Mouse (Mus musculus): ENCODE data around the gene Nmur1. TPM values are rescaled to one million over a fixed set of nuclear protein-coding genes. Genes with fewer than 3 reads are reported as not detected.
A peak's percentile ranks its signal among the peaks of the same experiment; 100 is the strongest.

Gene Nmur1
- polyA plus RNA-seq, 1 experiment from 2014 or later: 0.23 TPM

GRCm38 (mm10) chr1:86363671-86364070 lies 62.4 kb downstream of the Nmur1 start:
- WGBS: 11% methylated on average over 6 of the region's 6 CpGs
- no peak overlapping the region for H3K9ac ChIP-seq
- peaks cover 13% of the 10 kb centered on the region for H3K4me1 ChIP-seq
- no peaks in the 10 kb centered on the region for H3K27me3 ChIP-seq
- no peak for ATAC-seq (ENCODE audit: low FRiP score)
- no peak overlapping the region for H3K4me2 ChIP-seq (replicated peaks)
- no peak overlapping the region for H3K4me3 ChIP-seq
- no peaks in the 10 kb centered on the region for H3K9me3 ChIP-seq (replicated peaks)
- H3K27ac ChIP-seq: no peak overlapping the region
- no peaks in the 10 kb centered on the region for H3K36me3 ChIP-seq

GRCm38 (mm10) chr1:86361852-86362615 lies 64.0 kb downstream of the Nmur1 start:
- WGBS: 92% methylated on average over 4 of the region's 4 CpGs
- H3K27me3 ChIP-seq: no peaks in the 10 kb centered on the region
- no peak overlapping the region for H3K27ac ChIP-seq
- no peak overlapping the region for H3K4me3 ChIP-seq
- peaks cover 21% of the 10 kb centered on the region for H3K4me1 ChIP-seq
- H3K4me2 ChIP-seq (replicated peaks): no peak overlapping the region
- no peak overlapping the region for H3K9ac ChIP-seq
- no peaks in the 10 kb centered on the region for H3K9me3 ChIP-seq (replicated peaks)
- peaks cover 2% of the 10 kb centered on the region for H3K36me3 ChIP-seq
- ATAC-seq (ENCODE audit: low FRiP score): no peak

GRCm38 (mm10) chr1:86360441-86360840 lies 65.6 kb downstream of the Nmur1 start:
- peak overlapping the region; percentile 87 for H3K9ac ChIP-seq
- 23% methylated on average over 12 of the region's 12 CpGs for WGBS
- ATAC-seq (ENCODE audit: low FRiP score): no peak
- peak overlapping the region; percentile 89 for H3K4me3 ChIP-seq
- no peak overlapping the region for H3K27ac ChIP-seq
- H3K27me3 ChIP-seq: no peaks in the 10 kb centered on the region
- no peaks in the 10 kb centered on the region for H3K9me3 ChIP-seq (replicated peaks)
- H3K4me1 ChIP-seq: peaks cover 21% of the 10 kb centered on the region
- H3K36me3 ChIP-seq: peaks cover 18% of the 10 kb centered on the region
- peak overlapping the region; percentile 92 for H3K4me2 ChIP-seq (replicated peaks)

GRCm38 (mm10) chr1:86359798-86360179 lies 66.2 kb downstream of the Nmur1 start:
- peak overlapping the region; percentile 89 for H3K4me3 ChIP-seq
- peak overlapping the region; percentile 87 for H3K9ac ChIP-seq
- peak overlapping the region; percentile 92 for H3K4me2 ChIP-seq (replicated peaks)
- H3K36me3 ChIP-seq: peaks cover 25% of the 10 kb centered on the region
- ATAC-seq (ENCODE audit: low FRiP score): no peak
- WGBS: under 1% methylated on average over 26 of the region's 26 CpGs
- H3K27me3 ChIP-seq: no peaks in the 10 kb centered on the region
- no peaks in the 10 kb centered on the region for H3K9me3 ChIP-seq (replicated peaks)
- H3K4me1 ChIP-seq: peaks cover 21% of the 10 kb centered on the region
- H3K27ac ChIP-seq: peak overlapping the region; percentile 98

GRCm38 (mm10) chr1:86358906-86359797 lies 66.9 kb downstream of the Nmur1 start, which contains the start of gene Ncl:
Ncl (minus strand) TSS chr1:86359400.
- Histone ChIP-seq H3K27ac (peak within 1 kb of the TSS; percentile 98), H3K4me1 (peaks cover 21% of the 10 kb centered on the region), H3K9ac (peak within 1 kb of the TSS; percentile 87), H3K36me3 (peaks cover 31% of the 10 kb centered on the region), H3K27me3 (no peaks in the 10 kb centered on the region), H3K4me2 (replicated peaks) (peak within 1 kb of the TSS; percentile 92), H3K9me3 (replicated peaks) (no peaks in the 10 kb centered on the region), H3K4me3 (peak within 1 kb of the TSS; percentile 89)
- under 1% methylated on average over 101 of the region's 102 CpGs for WGBS
- peak; percentile 99 for ATAC-seq (ENCODE audit: low FRiP score)

GRCm38 (mm10) chr1:86358229-86358905 lies 67.7 kb downstream of the Nmur1 start:
- Histone ChIP-seq H3K27ac (peak overlapping the region; percentile 98), H3K4me1 (peaks cover 21% of the 10 kb centered on the region), H3K9me3 (replicated peaks) (no peaks in the 10 kb centered on the region), H3K9ac (peak overlapping the region; percentile 87), H3K4me2 (replicated peaks) (peak overlapping the region; percentile 92), H3K27me3 (no peaks in the 10 kb centered on the region), H3K4me3 (peak overlapping the region; percentile 89), H3K36me3 (peaks cover 39% of the 10 kb centered on the region)
- WGBS: under 1% methylated on average over 39 of the region's 41 CpGs
- ATAC-seq (ENCODE audit: low FRiP score): no peak

- Histone ChIP-seq H3K36me3 (peaks cover 79% of the 10 kb centered on the region), H3K4me2 (replicated peaks) (no peak overlapping the region), H3K27me3 (no peaks in the 10 kb centered on the region), H3K9ac (no peak overlapping the region), H3K27ac (no peak overlapping the region), H3K4me1 (peaks cover 8% of the 10 kb centered on the region), H3K9me3 (replicated peaks) (no peaks in the 10 kb centered on the region), H3K4me3 (no peak overlapping the region)
- WGBS: 93% methylated on average over 2 of the region's 2 CpGs
- ATAC-seq (ENCODE audit: low FRiP score): no peak
Measured at GRCm38 (mm10) chr1:86354186-86354585, 71.8 kb downstream of the Nmur1 start.

GRCm38 (mm10) chr1:86350576-86350975 lies 75.5 kb downstream of the Nmur1 start:
- H3K9ac ChIP-seq: no peak overlapping the region
- no peak overlapping the region for H3K27ac ChIP-seq
- H3K4me2 ChIP-seq (replicated peaks): no peak overlapping the region
- H3K27me3 ChIP-seq: no peaks in the 10 kb centered on the region
- H3K9me3 ChIP-seq (replicated peaks): no peaks in the 10 kb centered on the region
- H3K36me3 ChIP-seq: peaks cover 80% of the 10 kb centered on the region
- WGBS: 93% methylated on average over 8 of the region's 8 CpGs
- no peak for ATAC-seq (ENCODE audit: low FRiP score)
- H3K4me3 ChIP-seq: no peak overlapping the region
- H3K4me1 ChIP-seq: no peaks in the 10 kb centered on the region

GRCm38 (mm10) chr1:86349696-86350095 lies 76.3 kb downstream of the Nmur1 start:
- Histone ChIP-seq H3K4me1 (no peaks in the 10 kb centered on the region), H3K4me2 (replicated peaks) (no peak overlapping the region), H3K9ac (no peak overlapping the region), H3K27me3 (no peaks in the 10 kb centered on the region), H3K4me3 (no peak overlapping the region), H3K27ac (no peak overlapping the region), H3K9me3 (replicated peaks) (no peaks in the 10 kb centered on the region), H3K36me3 (peaks cover 71% of the 10 kb centered on the region)
- 86% methylated on average over 1 of the region's 1 CpGs for WGBS
- ATAC-seq (ENCODE audit: low FRiP score): no peak

- no peaks in the 10 kb centered on the region for H3K9me3 ChIP-seq (replicated peaks)
- 87% methylated on average over 3 of the region's 3 CpGs for WGBS
- no peak overlapping the region for H3K27ac ChIP-seq
- H3K4me1 ChIP-seq: no peaks in the 10 kb centered on the region
- H3K9ac ChIP-seq: no peak overlapping the region
- peaks cover 66% of the 10 kb centered on the region for H3K36me3 ChIP-seq
- no peak overlapping the region for H3K4me3 ChIP-seq
- H3K4me2 ChIP-seq (replicated peaks): no peak overlapping the region
- no peak for ATAC-seq (ENCODE audit: low FRiP score)
- H3K27me3 ChIP-seq: no peaks in the 10 kb centered on the region
Measured at GRCm38 (mm10) chr1:86349201-86349600, 76.8 kb downstream of the Nmur1 start.

- H3K27ac ChIP-seq: no peak overlapping the region
- no peaks in the 10 kb centered on the region for H3K27me3 ChIP-seq
- no peak overlapping the region for H3K9ac ChIP-seq
- no peaks in the 10 kb centered on the region for H3K9me3 ChIP-seq (replicated peaks)
- peaks cover 62% of the 10 kb centered on the region for H3K36me3 ChIP-seq
- H3K4me3 ChIP-seq: no peak overlapping the region
- H3K4me1 ChIP-seq: no peaks in the 10 kb centered on the region
- H3K4me2 ChIP-seq (replicated peaks): no peak overlapping the region
- ATAC-seq (ENCODE audit: low FRiP score): no peak
- WGBS: 80% methylated on average over 4 of the region's 4 CpGs
Measured at GRCm38 (mm10) chr1:86348801-86349200, 77.2 kb downstream of the Nmur1 start.

GRCm38 (mm10) chr1:86348083-86348482 lies 77.9 kb downstream of the Nmur1 start:
- Histone ChIP-seq H3K9ac (no peak overlapping the region), H3K36me3 (peaks cover 55% of the 10 kb centered on the region), H3K4me3 (no peak overlapping the region), H3K27me3 (no peaks in the 10 kb centered on the region), H3K4me1 (no peaks in the 10 kb centered on the region), H3K27ac (no peak overlapping the region), H3K9me3 (replicated peaks) (no peaks in the 10 kb centered on the region), H3K4me2 (replicated peaks) (no peak overlapping the region)
- WGBS: 53% methylated on average over 1 of the region's 1 CpGs
- ATAC-seq (ENCODE audit: low FRiP score): no peak
